Mouse (Mus musculus) thymus, postnatal 4 days (tissue): ENCODE data around the gene Wdr31.

ENCODE experiments used
- DNase-seq: peaks from one replicate; pipeline ENCODE4 v3.0.0; 2021

The Wdr31 gene

DNA sequence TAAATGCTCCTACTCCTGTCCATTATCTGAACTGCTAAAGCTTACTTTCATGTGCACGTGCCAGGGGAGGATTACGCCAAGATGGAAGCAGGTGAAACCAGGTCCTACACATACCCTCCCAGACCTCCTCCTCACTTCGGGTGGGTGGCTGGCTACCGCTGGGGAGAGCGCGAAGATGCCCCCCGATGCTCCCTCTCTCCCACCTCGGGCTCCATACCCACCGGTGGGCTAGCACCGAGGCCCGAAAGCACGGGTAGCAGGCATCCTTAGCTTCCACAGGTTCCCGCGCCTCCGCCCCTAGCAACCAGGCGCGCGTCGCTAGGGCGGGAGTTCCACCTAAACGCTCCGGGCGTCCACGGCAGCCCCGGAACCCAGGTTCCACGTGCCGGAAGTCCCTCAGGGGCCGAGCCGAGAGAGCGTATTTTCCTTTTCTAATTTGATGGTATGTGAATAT, at the start of gene Wdr31:
TSS of gene Wdr31 (minus strand) at position 299 of the 454 bp plus-strand sequence.
- DNase-seq, result peak; percentile 88

DNA sequence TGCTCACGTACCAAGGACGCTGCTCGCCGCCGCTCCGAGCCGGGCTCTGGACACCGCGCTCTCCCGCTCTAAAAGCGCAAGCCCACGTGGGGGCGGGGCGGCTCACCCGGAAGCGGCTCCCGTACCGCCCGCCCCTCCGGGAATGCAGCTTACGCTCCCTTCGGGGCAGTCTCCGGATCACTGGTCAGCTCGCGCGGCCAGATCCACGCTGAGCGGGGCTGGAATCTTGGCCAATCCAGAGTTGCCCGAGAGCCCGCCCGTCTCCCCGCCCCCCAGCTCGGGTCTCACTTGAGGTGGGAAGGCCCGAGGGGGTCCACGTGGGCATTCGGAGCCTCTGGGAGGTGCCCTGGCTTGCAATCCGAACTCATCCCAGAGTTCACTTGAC, 49.1 kb upstream of the Wdr31 start, which contains the start of gene Alad:
TSS of gene Alad (minus strand) at position 70 of the 385 bp plus-strand sequence.
- DNase-seq, result peak; percentile 85

DNA sequence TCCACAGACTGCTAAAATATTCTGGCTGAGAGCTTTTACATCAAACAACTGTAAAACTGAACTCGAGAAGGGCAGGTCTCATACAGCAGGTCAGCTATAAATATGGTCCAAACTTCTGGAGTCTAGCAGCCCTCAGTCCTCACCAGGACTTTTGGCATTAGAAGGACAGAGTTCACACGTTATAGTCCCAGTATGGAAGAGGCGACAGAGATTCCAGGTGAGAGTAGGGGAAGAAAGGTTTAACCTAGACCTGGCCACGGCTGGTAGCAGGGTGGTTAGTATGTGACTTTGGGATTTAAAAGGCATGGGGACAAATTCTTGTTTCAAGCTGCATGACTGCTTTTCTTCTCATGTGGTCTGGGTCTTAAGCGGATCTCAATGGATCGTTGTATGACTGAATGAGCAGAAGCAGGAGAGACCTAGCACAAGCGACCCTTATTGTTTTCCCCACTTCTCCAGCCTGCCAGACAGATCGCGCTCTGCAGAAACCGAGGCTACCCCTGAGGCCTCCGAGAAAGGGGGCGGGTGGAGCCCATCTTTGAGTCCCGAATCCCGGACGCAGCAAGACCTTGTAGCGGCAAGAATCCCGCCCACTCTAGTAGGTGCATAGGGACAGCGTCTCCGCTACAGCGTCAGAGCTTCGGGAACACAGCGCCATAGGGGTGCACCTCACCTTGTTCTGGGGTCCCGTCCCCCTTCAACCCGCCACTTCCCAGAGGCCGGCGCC, 48.6 kb upstream of the Wdr31 start:
- DNase-seq, result no peak

- peak; percentile 48 for DNase-seq
These were observed 47.9 kb upstream of the Wdr31 start for GRCm38 (mm10) chr4:62518416-62519121.

DNA sequence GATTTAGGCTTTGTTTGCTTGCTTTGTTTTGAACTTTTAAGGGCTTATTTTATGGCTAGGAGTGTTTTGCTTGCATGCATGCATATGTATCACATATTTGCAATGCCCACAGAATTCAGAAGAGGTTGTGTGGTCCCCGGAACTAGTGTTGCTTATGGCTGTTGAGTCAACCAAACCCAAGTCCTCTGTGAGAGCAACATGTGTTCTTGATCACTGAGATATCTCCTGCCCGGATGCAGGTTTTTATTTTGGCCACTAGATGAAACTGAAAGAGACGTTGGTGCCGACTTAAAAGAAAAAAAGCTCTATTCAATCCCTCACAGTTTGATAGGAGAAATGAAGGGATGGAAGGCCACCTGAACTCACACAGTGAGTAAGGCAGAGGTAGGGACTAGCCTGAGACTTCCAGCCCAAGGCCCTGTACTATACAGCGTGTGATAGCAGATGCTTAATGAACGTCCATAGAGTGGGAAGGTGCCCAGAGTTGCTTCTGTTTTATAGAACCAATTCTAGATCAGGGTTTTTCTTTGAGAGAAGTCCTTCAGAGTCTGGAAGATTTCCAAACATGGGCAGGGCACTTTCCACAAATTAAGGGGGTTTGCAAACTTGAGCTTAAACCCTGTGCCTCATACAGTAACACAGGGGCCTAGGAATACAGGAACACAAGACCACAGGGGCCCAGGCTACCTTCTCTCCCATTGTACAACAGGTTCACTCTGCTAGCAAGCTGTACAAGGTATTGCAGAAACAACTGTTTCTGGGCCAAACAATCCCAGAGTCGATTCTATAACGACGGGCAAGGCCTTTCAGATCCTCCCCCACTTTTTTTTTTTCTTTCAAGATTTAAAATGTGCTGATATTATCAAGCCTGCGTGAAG, 47.1 kb upstream of the Wdr31 start:
- no peak for DNase-seq

- no peak for DNase-seq
These were observed 46.4 kb upstream of the Wdr31 start for GRCm38 (mm10) chr4:62517046-62517445.

DNA sequence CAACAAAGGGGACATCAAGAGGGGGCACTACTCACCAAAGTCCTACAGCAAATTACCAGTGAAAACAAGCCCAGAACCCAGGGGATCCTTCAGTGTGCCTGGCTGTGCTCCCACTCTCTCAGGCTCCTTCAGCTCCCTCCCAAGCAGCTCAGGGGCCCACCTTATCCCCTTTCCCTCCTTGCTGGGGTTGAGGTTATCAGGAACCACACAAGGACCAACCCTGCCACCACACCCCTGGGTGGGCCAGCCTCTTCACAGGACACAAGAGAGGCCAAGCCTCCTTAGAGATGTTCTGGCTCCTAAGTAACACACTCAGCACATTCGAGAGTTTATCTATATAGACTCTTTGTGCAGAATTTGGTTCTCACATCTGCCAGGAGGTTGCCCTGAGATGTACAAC, 45.9 kb upstream of the Wdr31 start:
- DNase-seq, result no peak

- DNase-seq, result no peak
These were observed 45.4 kb upstream of the Wdr31 start for GRCm38 (mm10) chr4:62516079-62516478.

- DNase-seq, result no peak
These were observed 44.8 kb upstream of the Wdr31 start for GRCm38 (mm10) chr4:62515490-62515889.

DNA sequence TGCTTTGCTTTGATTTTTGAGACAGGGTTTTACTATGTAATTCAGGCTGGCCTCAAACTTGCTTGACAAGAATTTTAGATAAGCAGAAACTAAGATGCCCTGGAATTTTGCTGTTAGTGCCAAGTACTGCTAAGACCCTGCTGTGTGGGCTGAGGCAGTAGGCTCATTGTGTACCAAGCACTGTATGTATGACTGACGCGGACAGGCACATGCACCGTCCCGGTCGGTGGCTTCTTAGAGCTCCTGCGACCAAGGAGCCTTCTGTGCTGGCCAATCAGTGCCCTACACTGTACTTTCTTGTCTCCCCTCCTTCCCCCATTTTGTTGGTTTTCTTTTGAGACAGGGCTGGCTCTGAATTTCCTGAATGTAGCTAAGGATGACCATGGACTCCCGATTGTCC, 44.3 kb upstream of the Wdr31 start:
- DNase-seq, result no peak

GRCm38 (mm10) chr4:62513998-62514506, 43.4 kb upstream of the Wdr31 start:
- no peak for DNase-seq

DNA sequence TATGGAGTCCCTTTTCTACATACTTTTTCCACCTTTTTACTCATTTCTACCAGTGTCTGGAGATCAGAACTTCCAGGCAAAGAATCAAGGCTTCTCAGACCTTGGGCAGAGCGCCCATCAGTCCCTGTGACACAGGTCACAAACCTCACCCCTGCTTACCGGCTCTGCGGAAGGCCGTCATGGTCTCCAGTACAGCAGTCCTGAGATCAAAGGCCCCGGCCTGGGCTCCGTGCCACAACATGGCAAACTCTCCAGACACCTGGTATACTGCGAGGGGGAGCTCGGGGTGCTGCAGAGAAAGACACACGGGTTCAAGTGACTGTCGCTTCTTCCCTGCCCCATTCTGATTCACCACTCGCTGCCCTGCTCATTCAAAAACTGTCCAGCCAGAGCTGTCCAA, 39.2 kb upstream of the Wdr31 start:
- DNase-seq, result no peak

- DNase-seq, result no peak
These were observed 38.1 kb upstream of the Wdr31 start for GRCm38 (mm10) chr4:62508839-62509238.

DNA sequence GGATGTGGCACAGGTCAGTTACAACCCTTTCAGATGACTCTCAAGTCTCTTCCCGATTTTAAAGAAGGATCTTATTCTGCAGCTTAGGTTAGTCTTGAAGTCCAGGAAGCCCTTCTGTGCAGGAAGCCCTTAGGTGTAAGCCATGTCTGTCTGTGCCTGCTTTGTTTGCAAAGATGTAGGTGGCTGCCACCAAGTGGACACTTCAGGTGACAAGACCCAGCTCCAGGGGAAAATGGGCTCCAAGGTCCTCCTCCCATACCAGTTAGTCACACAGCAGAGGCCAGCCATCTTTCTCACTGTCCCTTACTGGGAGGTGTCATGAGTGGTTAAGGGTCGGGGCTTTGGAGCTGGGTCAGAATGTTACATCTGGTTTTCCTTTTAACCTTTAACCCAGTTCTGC, 36.1 kb upstream of the Wdr31 start:
- DNase-seq, result peak; percentile 66

DNA sequence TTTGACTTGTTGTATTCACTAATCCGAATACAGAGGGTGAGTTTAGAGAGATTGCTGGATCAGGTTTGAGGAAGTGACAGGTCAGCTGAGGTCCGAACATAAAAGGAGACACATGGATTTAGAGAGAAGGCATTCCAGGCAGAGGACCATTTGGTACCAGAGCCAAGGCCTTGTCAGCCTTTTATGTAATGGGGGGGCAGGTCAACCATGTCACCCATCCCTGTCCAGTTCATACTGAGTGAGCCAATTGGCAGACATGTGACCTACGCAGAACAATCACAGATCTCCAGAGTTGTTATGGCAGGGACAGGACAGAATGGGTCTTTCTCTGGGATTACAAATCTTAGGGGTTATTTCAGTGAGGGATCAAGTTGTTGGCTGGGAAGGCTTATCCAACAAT, 35.3 kb upstream of the Wdr31 start:
- no peak for DNase-seq

DNA sequence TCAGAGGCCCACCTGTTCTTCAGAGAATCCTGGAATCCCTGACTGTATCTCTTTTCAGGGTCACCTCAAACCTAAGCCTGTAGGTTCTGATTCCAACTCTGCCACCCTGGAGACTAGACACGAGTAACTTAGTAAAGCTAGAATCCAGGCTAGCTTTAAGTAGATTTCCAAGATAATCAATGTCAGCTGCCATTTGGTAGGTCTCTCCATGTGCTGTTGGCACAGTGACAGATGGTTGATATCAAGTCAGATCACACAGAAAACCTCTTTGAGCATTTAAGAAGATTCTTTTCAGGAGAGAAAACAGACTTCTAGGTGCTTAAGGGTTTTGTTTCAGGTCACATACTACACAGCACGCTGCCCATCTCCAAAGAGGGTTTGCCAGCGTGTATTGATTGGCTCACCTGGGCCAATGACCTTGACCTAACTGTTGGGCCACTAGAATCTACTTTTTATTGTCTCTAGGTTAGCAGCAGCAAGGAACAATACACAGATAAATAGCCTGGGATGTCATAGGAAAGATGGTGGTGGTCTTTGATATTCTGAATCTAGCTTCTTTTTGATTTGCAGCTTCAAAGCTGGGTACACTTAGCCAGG, 32.8 kb upstream of the Wdr31 start, which contains the start of gene Hdhd3:
TSS of gene Hdhd3 (minus strand) at position 94 of the 597 bp plus-strand sequence.
- no peak for DNase-seq

DNA sequence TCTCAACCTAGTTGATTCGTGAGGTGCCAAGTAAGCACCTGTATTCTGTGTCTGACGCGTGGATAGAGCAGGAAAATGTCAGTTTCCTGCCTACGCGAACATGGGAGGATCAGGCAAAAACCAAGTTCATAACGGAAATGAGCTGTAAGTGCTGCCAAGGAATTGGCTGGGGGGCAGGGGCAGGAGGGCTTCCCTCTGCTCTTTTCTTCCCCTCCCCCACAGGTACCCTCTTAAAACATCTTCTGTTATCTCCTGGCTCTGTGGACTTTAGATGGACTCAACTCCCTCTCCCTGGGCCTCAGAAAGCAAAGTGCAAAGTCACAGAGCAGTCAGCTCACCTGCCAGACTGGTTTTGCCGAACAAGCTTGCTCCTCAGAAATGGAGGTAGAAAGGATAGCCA, 32.3 kb upstream of the Wdr31 start:
- DNase-seq, result no peak

GRCm38 (mm10) chr4:62501964-62502732, 31.5 kb upstream of the Wdr31 start:
- DNase-seq, result peak; percentile 86

DNA sequence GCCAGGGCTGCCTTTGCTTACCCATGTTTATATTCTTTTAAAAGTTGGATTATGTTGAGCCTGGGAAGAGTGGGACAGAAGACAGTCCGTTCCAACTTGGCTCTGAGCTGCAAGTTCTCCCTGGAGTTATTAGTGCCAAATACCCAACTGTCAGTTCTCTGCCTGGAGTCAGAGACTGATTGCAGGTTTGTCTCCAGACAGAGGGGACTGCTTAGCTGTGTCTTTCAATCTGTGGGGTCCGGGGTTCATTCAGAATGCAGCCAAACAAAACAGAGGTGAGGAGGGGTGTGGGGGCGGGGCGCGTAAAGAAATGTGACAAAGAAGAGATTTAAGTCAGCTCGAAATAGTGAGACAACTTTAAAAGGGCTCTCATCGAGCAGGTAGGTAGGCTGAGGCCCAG, 30.8 kb upstream of the Wdr31 start:
- DNase-seq, result no peak

GRCm38 (mm10) chr4:62500799-62501198, 30.1 kb upstream of the Wdr31 start:
- DNase-seq, result no peak

GRCm38 (mm10) chr4:62496815-62497214, 26.1 kb upstream of the Wdr31 start:
- DNase-seq, result no peak

- no peak for DNase-seq
These were observed 25.2 kb upstream of the Wdr31 start for GRCm38 (mm10) chr4:62495946-62496345.
